Mouse (Mus musculus): ENCODE results near the gene Aff1.

The Aff1 gene

GRCm38 (mm10) chr5:103694094-103694493 is 1.9 kb downstream of the Aff1 start:
- DNase-seq: no peak

GRCm38 (mm10) chr5:103697875-103698491 is 5.8 kb downstream of the Aff1 start:
- no peak for DNase-seq

- DNase-seq: no peak
Measured at GRCm38 (mm10) chr5:103698577-103698976, 6.4 kb downstream of the Aff1 start.

- no peak for DNase-seq
Measured at GRCm38 (mm10) chr5:103699537-103699936, 7.4 kb downstream of the Aff1 start.

GRCm38 (mm10) chr5:103700661-103701060 is 8.5 kb downstream of the Aff1 start:
- DNase-seq: no peak

DNA sequence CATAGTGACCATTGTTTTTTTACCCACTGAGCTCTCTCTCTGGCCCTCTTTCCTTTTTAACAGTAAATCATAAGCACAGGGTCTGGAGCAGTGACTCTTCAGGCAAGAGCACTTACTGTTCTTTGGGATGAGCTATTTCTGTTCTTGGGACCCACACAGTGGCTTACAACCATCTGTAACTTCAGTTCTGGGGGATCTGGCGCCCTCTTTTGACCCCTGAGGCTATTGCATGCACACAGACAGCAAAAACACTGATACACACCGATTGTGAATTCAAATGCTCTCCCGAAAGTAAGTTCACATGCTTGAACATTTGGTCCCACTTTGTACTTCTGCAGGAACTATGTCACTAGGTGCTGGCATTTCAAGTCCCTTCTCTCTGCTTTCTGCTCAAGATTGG is 9.3 kb downstream of the Aff1 start:
- DNase-seq: no peak

DNA sequence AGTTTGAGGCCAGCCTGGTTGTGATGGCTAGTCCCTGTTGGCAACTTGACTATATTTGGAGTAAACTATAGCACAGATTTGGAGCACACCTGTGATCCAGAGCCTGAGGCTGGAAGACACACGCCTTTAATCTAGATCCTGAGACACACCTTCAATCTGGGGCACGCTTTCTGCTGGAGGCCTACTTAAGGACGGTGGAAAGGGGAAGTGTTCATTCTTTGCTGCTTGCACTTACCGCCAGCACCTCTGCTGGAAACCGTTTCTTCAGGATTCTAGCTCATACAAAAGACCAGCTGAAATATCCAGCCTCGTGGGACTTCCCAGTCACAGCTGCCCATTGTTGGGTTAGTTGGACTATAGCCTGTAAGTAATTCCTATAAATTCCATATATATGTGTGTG is 10.4 kb downstream of the Aff1 start:
- no peak for DNase-seq

- DNase-seq: no peak
Measured at GRCm38 (mm10) chr5:103705331-103705730, 13.2 kb downstream of the Aff1 start.

DNA sequence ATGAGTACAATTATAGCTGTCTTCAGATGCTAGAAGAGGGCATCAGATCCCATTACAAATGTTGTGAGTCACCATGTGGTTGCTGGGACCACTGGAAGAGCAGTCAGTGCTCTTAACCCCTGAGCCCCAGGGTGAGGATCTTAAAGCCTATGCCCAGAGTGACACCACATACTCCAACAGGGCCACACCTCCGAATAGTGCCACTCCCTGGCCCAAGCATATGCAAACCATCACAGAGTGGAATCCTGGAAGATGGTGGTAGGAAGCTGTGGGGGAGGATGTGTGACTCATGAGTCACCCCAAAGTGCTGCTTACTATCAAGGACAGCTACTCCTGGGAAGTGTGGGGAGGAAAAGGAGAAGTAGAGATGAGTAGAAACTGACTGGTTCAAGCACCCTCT is 13.7 kb downstream of the Aff1 start:
- no peak for DNase-seq

GRCm38 (mm10) chr5:103709044-103709443 is 16.9 kb downstream of the Aff1 start:
- no peak for DNase-seq

DNA sequence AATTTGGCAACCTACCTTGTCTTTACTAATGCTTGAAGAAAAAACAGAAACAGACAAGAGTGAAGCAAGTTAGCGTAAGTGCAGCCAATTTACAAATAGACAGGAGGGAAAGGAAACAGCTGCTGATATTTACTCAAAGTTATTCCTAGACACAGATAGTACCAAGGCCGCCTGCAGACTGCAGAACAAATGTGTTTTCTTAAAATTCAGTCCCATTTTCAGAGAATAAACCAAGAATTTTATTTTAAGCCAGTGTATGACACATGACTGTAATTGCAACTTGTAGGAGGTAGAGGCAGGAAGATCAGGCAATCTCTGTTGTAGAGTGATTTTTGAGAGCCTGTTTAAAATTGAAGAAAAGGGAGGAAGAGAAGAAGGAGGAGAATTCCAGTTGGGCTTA is 19.7 kb downstream of the Aff1 start:
- no peak for DNase-seq

GRCm38 (mm10) chr5:103713422-103713821 is 21.2 kb downstream of the Aff1 start:
- DNase-seq: no peak

- DNase-seq: no peak
Measured at GRCm38 (mm10) chr5:103714943-103715342, 22.8 kb downstream of the Aff1 start.

GRCm38 (mm10) chr5:103716824-103717342 is 24.7 kb downstream of the Aff1 start:
- no peak for DNase-seq

- DNase-seq: no peak
Measured at GRCm38 (mm10) chr5:103719131-103719530, 27.0 kb downstream of the Aff1 start.

- DNase-seq: no peak
Measured at GRCm38 (mm10) chr5:103719851-103720250, 27.7 kb downstream of the Aff1 start.

DNA sequence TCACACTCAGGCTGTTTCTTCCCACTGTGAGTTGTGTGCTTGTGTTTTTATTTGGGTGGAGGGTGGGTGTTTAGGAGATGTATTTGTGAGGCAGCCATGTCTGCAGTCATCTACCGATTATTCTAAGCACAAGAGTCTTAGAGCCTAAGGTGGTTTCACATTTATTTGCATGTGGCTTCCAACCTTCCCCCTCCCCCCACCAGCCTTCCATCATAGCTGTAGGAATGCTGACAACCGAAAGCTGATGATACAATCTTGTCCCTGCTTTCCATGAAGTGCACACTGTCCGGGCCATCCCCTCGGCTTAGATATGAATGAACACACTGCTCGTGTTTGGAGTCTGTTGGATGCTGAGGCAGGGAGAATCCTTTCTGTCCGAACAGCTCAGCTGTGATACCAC is 28.8 kb downstream of the Aff1 start:
- DNase-seq: no peak

DNA sequence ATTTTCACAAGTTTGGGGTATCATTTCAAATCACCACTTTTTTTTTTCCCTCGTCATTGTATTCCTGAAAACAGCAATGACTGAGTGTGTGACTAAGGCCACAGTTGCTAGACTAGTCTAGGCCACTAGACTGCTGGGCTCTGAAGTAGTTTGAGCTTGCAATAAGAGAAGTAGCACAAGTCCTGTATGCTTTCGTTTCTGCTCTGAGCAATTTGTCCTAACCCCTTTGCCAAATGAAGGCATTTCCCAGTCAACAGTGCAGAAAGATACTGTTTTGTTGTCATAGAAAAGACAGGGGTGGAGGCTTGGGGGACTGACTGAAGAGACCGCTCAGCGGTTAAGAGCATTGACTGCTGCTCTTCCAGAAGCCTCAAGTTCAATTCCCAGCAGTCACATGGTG is 29.3 kb downstream of the Aff1 start:
- no peak for DNase-seq

DNA sequence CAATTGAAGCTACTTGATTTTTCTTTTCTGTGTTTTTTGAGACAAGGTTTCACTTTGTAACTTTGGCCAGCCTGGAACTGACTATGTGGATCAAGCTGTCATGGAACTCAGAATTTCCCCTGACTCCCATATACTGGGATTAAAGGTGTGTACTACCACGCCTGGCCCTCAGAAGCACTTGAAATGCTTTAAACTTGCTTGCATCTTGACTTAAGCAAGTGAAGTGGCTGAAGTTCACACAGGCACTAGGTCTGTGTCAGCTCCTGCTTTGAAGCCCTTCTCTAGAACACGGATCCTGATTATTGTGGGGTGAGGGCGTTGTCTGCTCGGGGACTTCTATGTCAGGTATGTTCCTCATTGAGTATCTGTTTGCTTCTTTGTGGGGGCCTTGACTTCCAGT is 30.5 kb downstream of the Aff1 start:
- no peak for DNase-seq

DNA sequence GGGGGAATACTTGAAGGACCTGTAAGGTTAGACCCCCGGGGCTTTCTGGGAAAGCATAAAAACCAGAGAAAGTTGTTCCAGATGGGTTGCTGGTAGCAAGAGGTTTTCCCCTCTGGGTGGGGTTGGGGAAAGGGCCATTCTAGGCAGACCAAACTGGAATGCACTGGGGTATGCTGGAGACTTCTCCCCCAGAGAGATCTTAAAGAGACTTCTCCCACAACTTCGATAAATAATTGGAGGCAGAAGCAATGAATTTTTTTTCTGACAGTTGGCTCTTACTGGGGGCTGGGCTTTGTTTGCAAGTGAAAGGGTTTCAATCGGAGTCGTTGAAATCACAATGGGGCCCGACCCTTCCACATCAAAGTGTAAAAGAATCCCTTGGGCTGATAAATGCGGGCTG is 32.2 kb downstream of the Aff1 start:
- no peak for DNase-seq

DNA sequence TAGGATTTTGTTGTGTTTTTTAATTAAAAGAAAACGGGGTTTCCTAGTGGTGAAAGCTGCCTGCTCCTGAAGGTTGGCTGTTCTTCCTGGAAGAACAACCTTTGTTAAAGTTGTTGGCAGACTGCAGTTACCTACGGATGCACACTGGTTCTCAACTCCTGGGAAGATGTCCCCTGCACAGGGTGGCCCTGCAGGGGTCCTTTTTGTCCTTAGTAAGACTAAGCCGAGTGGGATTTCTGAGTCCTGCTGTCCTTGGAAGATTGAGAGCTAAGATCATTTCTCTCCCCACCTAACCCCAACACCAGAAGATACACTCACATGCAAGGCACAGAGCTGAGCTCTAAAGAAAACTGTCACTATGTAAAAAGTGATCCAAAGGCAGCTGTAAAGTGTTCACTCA is 32.6 kb downstream of the Aff1 start:
- DNase-seq: no peak

GRCm38 (mm10) chr5:103725268-103726149 is 33.3 kb downstream of the Aff1 start:
- DNase-seq: no peak

- DNase-seq: no peak
Measured at GRCm38 (mm10) chr5:103726281-103726938, 34.2 kb downstream of the Aff1 start.

Measured in kidney, postnatal 10 days (tissue).